Mouse (Mus musculus): ENCODE measurements around the gene Pole2. TPM values are rescaled to one million over a fixed set of nuclear protein-coding genes. Genes with fewer than 3 reads are reported as not detected.
A peak's percentile ranks its signal among the peaks of the same experiment; 100 is the strongest.

The Pole2 gene
- polyA plus RNA-seq, 1 experiment = 4.2 TPM

GRCm38 (mm10) chr12:69183583-69184308 is 44.2 kb downstream of the Pole2 start, which contains the start of the genes Rpl36al and Mgat2:
Gene Rpl36al, minus strand, starts transcription at chr12:69184083.
Gene Mgat2, plus strand, starts transcription at chr12:69184157.
- Histone ChIP-seq H3K36me3 (ENCODE audit: control insufficient read depth, insufficient read depth, low read length) (peaks cover 4% of the 10 kb centered on the region), H3K27ac (ENCODE audit: insufficient read depth, low read length) (peak within 1 kb of the TSS; percentile 89), H3K27me3 (ENCODE audit: control insufficient read depth, insufficient read depth, low read length) (no peaks in the 10 kb centered on the region), H3K4me3 (ENCODE audit: extremely low read depth, insufficient read depth, insufficient read length) (peak within 1 kb of the TSS; percentile 90), H3K4me1 (ENCODE audit: control insufficient read depth, insufficient read depth, insufficient read length) (peaks cover 6% of the 10 kb centered on the region)
- DNase-seq (ENCODE audit: low read depth in 1 of 2, low spot score in 2 of 2) = peak; percentile 95 to 99
- WGBS = under 1% methylated on average over 84 of the region's 84 CpGs
- TF ChIP-seq POLR2A (IDR thresholded peaks at IDR 0.05; ENCODE audit: low read depth, low read length) (peak; percentile 95), CTCF (IDR thresholded peaks at IDR 0.05; ENCODE audit: extremely low read depth, insufficient read depth, insufficient read length, insufficient replicate concordance) (no peak)

GRCm38 (mm10) chr12:69181800-69182199 is 46.2 kb downstream of the Pole2 start:
- WGBS = 85% methylated on average over 4 of the region's 4 CpGs
- DNase-seq (ENCODE audit: low read depth in 1 of 2, low spot score in 2 of 2) = no peak

GRCm38 (mm10) chr12:69179371-69179770 is 48.6 kb downstream of the Pole2 start:
- no peak overlapping the region for H3K4me3 ChIP-seq (ENCODE audit: extremely low read depth, insufficient read depth, insufficient read length)
- no peak for DNase-seq (ENCODE audit: low read depth in 1 of 2, low spot score in 2 of 2)
- H3K4me1 ChIP-seq (ENCODE audit: control insufficient read depth, insufficient read depth, insufficient read length) = no peaks in the 10 kb centered on the region; the same call in 1 of the 2 replicates
- TF ChIP-seq POLR2A (IDR thresholded peaks at IDR 0.05; ENCODE audit: low read depth, low read length) (no peak), CTCF (IDR thresholded peaks at IDR 0.05; ENCODE audit: extremely low read depth, insufficient read depth, insufficient read length, insufficient replicate concordance) (no peak)
- 90% methylated on average over 12 of the region's 12 CpGs for WGBS
- no peaks in the 10 kb centered on the region for H3K27me3 ChIP-seq (ENCODE audit: control insufficient read depth, insufficient read depth, low read length)
- H3K27ac ChIP-seq (ENCODE audit: insufficient read depth, low read length) = no peak overlapping the region
- peaks cover 4% of the 10 kb centered on the region for H3K36me3 ChIP-seq (ENCODE audit: control insufficient read depth, insufficient read depth, low read length)

More at GRCm38 (mm10) chr12:69181800-69182199, 46.2 kb downstream of the Pole2 start:
- TF ChIP-seq POLR2A (IDR thresholded peaks at IDR 0.05; ENCODE audit: low read depth, low read length) (no peak), CTCF (IDR thresholded peaks at IDR 0.05; ENCODE audit: extremely low read depth, insufficient read depth, insufficient read length, insufficient replicate concordance) (no peak)
- Histone ChIP-seq H3K27ac (ENCODE audit: insufficient read depth, low read length) (no peak overlapping the region), H3K4me3 (ENCODE audit: extremely low read depth, insufficient read depth, insufficient read length) (no peak overlapping the region), H3K36me3 (ENCODE audit: control insufficient read depth, insufficient read depth, low read length) (peaks cover 4% of the 10 kb centered on the region), H3K27me3 (ENCODE audit: control insufficient read depth, insufficient read depth, low read length) (no peaks in the 10 kb centered on the region), H3K4me1 (ENCODE audit: control insufficient read depth, insufficient read depth, insufficient read length) (peaks cover 3% of the 10 kb centered on the region)

GRCm38 (mm10) chr12:69177526-69177925 is 50.5 kb downstream of the Pole2 start:
- Histone ChIP-seq H3K27me3 (ENCODE audit: control insufficient read depth, insufficient read depth, low read length) (no peaks in the 10 kb centered on the region), H3K4me1 (ENCODE audit: control insufficient read depth, insufficient read depth, insufficient read length) (no peaks in the 10 kb centered on the region), H3K27ac (ENCODE audit: insufficient read depth, low read length) (no peak overlapping the region), H3K36me3 (ENCODE audit: control insufficient read depth, insufficient read depth, low read length) (peaks cover 4% of the 10 kb centered on the region), H3K4me3 (ENCODE audit: extremely low read depth, insufficient read depth, insufficient read length) (no peak overlapping the region)
- WGBS = 95% methylated on average over 3 of the region's 3 CpGs
- DNase-seq (ENCODE audit: low read depth in 1 of 2, low spot score in 2 of 2) = no peak
- TF ChIP-seq CTCF (IDR thresholded peaks at IDR 0.05; ENCODE audit: extremely low read depth, insufficient read depth, insufficient read length, insufficient replicate concordance) = no peak

- Histone ChIP-seq H3K4me3 (ENCODE audit: extremely low read depth, insufficient read depth, insufficient read length) (no peak overlapping the region), H3K36me3 (ENCODE audit: control insufficient read depth, insufficient read depth, low read length) (no peaks in the 10 kb centered on the region), H3K27ac (ENCODE audit: insufficient read depth, low read length) (no peak overlapping the region), H3K27me3 (ENCODE audit: control insufficient read depth, insufficient read depth, low read length) (no peaks in the 10 kb centered on the region), H3K4me1 (ENCODE audit: control insufficient read depth, insufficient read depth, insufficient read length) (no peaks in the 10 kb centered on the region)
- no peak for DNase-seq (ENCODE audit: low read depth in 1 of 2, low spot score in 2 of 2)
- 93% methylated on average over 3 of the region's 3 CpGs for WGBS
- TF ChIP-seq POLR2A (IDR thresholded peaks at IDR 0.05; ENCODE audit: low read depth, low read length) = no peak
Measured at GRCm38 (mm10) chr12:69175975-69176374, 52.0 kb downstream of the Pole2 start.

- Histone ChIP-seq H3K27ac (ENCODE audit: insufficient read depth, low read length) (no peak overlapping the region), H3K27me3 (ENCODE audit: control insufficient read depth, insufficient read depth, low read length) (no peaks in the 10 kb centered on the region), H3K4me3 (ENCODE audit: extremely low read depth, insufficient read depth, insufficient read length) (no peak overlapping the region), H3K36me3 (ENCODE audit: control insufficient read depth, insufficient read depth, low read length) (no peaks in the 10 kb centered on the region), H3K4me1 (ENCODE audit: control insufficient read depth, insufficient read depth, insufficient read length) (no peaks in the 10 kb centered on the region)
- no peak for DNase-seq (ENCODE audit: low read depth in 1 of 2, low spot score in 2 of 2)
- 92% methylated on average over 2 of the region's 2 CpGs for WGBS
- no peak for TF ChIP-seq CTCF (IDR thresholded peaks at IDR 0.05; ENCODE audit: extremely low read depth, insufficient read depth, insufficient read length, insufficient replicate concordance)
- no peak for TF ChIP-seq POLR2A (IDR thresholded peaks at IDR 0.05; ENCODE audit: low read depth, low read length)
Measured at GRCm38 (mm10) chr12:69171307-69171706, 56.7 kb downstream of the Pole2 start.

GRCm38 (mm10) chr12:69168461-69169106 is 59.4 kb downstream of the Pole2 start, which contains the start of gene Lrr1:
Gene Lrr1, plus strand, starts transcription at chr12:69168814.
- Histone ChIP-seq H3K4me1 (ENCODE audit: control insufficient read depth, insufficient read depth, insufficient read length) (no peaks in the 10 kb centered on the region), H3K4me3 (ENCODE audit: extremely low read depth, insufficient read depth, insufficient read length) (peak within 1 kb of the TSS; percentile 57)

More at GRCm38 (mm10) chr12:69168461-69169106, 59.4 kb downstream of the Pole2 start, which contains the start of gene Lrr1:
- peak; percentile 71 to 82 for DNase-seq (ENCODE audit: low read depth in 1 of 2, low spot score in 2 of 2)
- Histone ChIP-seq H3K27me3 (ENCODE audit: control insufficient read depth, insufficient read depth, low read length) (no peaks in the 10 kb centered on the region), H3K36me3 (ENCODE audit: control insufficient read depth, insufficient read depth, low read length) (no peaks in the 10 kb centered on the region), H3K27ac (ENCODE audit: insufficient read depth, low read length) (peak within 1 kb of the TSS; percentile 64)
- no peak for TF ChIP-seq POLR2A (IDR thresholded peaks at IDR 0.05; ENCODE audit: low read depth, low read length)
- TF ChIP-seq CTCF (IDR thresholded peaks at IDR 0.05; ENCODE audit: extremely low read depth, insufficient read depth, insufficient read length, insufficient replicate concordance) = no peak
- WGBS = under 1% methylated on average over 40 of the region's 40 CpGs
